Mouse (Mus musculus) naive thymus-derived CD4-positive, alpha-beta T cell, adult 2 months (primary cell): ENCODE measurements around the gene Aqp5.

ENCODE experiments used
- DNase-seq: peaks from one replicate; pipeline ENCODE4 v3.0.0-alpha.2; 2011; ENCODE audit warnings: low read depth

The Aqp5 gene

DNA sequence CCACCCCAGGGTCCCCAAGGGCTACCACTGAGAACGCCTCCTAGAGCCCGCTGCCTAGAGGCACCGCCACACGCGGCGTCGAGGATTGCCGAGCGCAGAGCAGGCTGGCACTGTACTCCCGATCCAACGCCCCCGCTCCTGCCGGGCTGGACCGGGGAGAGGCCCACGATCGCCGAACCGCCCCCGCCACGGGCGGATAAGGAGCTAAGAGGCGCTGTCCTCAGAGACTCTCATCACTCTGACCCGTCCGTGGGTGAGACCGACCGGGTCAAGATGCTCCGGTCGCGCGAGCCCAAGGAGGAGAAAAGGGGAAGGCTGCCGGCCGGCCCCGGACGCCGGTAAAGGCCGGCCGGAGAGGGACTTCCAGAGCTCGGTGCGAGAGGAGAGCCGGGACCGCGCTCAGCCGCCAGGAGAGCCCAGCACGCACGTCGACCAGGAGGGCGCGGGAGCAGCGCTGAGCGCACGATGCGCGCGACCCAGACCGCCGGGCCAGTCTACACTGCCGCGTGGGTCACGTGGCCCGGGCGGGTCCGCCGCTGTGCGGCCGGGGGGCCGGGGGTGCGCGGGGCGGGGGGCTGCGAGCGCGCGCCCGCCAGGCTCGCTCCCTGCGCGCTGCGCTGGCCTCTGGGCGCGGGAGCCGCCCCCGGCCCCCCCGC is at the start of gene Aqp5:
Gene Aqp5 (plus strand): TSS at position 354 of the 656 bp plus-strand sequence.
- no peak for DNase-seq

DNA sequence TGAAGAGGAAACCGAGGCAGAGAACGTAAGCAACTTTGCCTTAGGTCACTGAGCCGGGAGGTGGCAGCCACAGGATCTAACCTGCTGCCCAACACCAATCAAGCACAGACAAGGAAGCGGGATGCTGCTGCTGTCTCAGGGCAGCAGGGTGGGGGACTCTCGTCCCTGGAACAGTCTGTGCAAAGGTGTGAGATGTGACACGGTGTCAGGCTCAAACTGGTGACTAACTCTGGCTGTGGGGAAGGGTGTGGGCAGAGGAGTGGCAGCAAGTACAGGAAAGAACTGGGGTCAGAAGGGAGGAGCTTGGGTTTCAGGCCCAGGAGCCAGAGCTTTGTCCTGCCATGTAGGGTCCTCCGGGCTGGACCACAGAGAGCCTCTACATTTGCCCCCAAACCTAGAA is 46.5 kb upstream of the Aqp5 start:
- DNase-seq = no peak

DNA sequence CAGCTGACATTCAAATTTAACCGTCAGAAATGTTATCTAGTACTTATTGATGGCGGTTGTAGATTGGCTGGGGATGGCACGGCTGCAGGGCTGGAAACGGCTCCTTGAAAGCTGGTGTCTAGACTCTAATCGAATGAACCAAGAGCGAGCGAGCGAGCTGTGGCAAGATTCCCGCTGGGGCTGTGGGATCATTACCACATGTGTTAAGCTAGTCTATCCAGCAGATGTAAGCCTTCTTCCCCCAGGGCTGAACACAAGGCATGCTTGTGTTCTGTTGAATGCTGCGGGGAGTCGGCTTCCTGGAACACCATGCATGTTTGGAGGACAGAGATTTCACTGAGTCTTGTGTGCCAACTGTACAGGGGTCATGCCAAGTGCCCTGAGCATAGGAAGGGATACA is 44.0 kb upstream of the Aqp5 start:
- no peak for DNase-seq

DNA sequence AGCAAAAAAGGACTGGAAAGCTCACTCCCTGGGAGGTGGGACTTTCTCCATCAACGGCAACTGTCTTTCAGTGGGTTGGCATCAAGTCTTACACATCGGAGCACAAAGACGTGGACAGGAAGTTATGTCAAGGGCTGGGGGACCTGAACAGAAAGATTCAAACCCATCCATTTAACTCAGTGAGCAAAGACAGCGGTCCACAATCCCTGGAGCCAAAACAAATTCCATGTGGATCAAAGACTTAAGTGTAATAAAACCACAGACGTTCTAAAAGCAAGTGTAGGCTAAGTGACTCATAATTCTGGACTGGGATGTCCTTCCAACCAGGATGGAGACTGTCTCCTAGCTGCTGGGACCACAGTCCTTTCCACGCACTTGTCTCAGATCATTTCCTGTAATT is 42.9 kb upstream of the Aqp5 start:
- no peak for DNase-seq

DNA sequence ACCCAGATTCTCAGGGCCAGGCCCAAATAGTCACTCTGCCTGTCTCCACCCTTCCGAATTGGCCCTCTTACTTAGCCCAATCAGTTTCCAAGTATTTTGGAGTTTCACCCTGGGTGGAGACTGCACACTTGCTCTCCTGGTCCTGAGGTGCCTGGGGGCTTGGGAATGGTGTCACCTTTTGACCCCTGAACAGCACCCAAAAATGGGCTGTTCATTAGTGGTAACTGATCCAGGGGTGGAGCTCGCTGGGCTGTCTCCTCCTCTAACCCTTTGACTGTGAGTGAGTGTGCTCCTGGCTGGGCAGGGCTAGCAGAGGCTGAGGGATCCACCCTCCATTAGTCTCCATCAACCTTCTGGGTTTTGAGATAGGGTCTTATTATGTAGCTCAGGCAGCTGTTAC is 40.7 kb upstream of the Aqp5 start:
- DNase-seq = no peak

DNA sequence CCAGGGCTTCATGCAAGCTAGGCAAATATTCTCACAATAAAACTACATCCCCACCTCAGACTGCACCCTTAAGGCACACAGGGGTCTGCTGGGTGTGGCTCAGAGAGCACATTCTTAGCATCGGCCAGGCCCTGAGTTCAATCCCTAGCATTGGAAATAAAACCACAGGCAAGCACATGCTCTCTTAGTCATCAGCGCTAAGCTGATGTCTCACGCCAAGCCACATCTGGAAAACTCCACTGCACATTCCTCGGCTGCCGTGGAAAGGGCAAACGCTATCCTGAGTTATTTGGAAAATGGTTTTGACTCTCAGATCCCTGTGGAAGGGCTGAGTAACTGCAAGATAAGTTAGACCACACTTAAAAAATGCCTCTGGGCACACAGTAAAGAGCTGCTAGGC is 36.8 kb upstream of the Aqp5 start:
- no peak for DNase-seq

DNA sequence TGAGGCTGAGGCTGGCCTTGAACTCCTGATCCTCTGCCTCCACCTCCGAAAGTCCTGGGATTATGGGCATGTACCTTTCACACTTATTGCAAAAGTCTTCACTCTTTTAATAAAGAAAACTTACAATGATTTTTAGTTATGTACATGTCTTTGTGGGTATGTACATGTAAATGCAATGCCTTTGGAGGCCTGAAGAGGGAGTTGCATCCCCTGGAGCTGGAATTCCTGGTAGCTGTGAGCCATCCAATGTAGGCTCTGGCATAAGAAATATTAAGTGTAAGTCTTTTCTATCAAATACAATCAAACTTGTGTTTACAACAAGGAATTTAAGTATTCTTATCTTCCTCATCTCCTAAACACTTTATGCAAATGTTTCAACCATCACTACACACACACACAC is 31.6 kb upstream of the Aqp5 start:
- no peak for DNase-seq

DNA sequence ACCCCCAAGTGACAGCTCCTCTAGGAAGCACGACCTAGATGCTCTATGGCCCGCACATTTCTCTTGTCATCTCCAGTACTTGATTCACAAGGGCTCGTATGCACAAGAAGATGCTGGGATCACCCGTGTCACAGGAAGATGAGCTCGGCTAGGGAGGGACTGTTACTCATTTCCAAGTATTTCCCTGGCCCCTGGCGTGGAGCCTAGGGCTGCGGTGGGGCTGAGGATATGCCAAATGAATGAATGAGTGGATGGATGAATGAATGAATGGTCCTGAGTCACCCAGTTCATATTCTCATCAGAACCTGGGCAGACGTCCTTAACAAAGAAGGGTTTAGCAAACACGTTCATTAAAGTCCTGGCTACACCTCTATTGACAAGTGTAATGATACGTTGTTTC is 30.3 kb upstream of the Aqp5 start:
- no peak for DNase-seq

DNA sequence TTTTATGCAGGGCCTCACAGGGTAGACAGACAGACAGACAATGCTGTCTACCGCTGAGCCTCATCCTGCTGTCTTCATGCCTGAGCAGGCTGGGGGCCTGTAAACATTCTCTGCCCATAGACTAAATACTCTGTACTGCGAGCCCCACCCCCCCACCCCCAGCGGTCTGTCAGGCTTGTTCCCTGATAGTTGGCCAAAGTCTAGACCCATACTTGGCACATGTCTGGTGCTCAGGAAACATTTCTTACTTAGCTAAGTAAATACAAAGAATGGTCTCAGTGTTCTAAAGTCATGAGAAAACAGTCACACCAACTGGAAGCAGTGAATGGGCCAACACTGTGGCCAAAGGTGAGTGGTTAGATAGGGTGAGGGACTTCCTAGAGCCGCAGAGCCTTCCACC is 23.2 kb upstream of the Aqp5 start:
- DNase-seq = no peak

DNA sequence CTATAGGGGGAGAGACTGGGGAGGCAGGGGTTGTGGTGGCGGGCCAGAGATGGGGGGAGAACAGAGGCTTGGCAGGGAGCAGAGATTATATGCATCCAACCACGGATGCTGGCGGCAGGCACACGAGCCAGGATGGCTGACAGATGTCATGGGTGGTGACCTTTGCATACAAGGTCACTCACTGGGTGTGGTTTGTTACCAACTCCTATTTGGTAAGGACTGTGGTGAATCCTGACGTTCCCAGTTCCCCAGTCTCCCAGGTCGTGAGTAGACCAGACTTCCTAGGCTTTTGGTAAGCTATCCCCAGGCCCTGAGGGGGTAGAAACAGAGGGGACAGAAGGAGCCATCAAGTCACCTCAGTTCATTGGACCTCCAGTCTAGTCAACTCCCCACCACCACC is 21.9 kb upstream of the Aqp5 start:
- no peak for DNase-seq

DNA sequence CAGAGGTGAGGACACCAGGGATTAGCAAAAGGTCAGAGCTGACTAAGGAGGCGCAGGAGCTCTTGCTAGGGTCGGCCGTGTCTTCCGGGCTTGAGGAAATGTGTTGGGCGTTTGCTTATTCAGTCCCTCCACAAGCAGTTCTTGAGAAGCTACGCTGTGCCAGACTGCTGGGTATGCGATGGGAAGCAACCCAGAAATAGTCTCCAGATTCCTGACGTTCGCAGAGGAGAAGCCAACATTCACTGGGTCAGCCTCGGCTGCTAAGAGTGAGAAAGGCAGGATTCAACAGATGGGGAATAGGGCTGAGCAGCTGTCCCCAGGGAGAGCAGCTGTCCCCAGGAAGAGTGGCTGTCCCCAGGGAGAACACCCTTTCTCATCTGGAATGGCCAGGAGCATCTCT is 21.5 kb upstream of the Aqp5 start:
- DNase-seq = no peak

DNA sequence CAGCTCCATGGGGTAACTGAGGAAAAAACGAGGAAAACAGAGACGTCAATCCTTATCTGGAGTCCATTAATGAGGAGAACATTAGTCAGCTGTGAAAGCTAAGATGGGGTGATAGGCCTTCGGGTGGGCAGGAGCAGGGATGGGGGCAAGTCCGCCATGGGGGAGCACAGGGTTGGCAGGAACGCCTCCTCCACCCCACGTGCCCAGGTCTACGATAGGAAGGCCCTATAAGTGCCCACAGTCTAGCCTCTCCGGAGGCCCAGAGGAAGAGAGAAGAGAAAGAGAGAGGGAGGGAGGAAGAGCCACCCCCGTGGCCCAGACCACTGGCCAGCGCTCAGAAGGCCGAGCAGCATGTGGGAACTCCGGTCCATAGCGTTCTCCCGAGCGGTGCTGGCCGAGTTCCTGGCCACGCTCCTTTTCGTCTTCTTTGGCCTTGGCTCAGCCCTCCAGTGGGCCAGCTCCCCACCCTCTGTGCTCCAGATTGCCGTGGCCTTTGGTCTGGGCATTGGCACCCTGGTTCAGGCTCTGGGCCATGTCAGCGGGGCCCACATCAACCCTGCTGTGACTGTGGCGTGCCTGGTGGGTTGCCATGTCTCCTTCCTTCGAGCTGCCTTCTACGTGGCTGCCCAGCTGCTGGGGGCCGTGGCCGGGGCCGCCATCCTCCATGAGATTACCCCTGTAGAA is 11.6 kb upstream of the Aqp5 start, which contains the start of gene Aqp2:
Gene Aqp2 (plus strand): TSS at position 254 of the 684 bp plus-strand sequence.
- no peak for DNase-seq

DNA sequence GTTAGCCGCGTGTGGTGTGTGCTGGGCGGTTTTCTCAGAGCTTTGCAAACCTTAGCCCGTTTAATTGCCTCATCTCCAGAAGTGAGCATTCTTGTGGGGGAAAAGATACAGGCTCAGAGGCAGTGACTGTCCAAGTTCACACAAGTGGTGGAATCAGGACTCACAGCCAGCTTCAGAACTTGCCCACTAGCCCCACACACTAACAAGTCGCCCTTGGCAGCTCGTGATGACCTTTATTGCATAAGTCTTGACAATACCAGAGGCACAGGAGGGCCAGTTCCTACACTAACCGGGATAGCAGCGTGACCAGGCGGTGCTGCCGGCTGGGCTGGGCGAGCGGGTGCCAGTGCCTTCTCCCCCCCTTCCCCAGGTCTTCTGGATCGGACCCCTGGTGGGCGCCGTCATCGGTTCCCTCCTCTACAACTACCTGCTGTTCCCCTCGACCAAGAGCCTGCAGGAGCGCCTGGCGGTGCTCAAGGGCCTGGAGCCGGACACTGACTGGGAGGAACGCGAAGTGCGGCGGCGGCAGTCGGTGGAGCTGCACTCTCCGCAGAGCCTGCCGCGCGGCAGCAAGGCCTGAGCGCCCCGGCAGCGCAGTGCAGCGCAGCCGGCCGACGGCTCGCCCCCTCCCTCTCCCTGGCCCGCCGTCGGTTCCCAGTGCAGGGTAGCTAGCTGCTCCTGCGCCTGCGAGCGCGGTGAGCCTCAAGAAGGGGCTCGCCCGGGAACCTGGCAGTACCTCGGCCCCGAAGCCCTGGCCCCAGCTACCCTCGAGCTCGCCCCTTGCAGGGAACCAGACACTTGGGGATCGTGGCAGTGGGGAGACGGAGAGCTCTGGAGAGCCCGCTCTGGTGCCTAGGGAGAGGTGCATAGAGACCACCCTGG is 6.9 kb upstream of the Aqp5 start:
- no peak for DNase-seq

DNA sequence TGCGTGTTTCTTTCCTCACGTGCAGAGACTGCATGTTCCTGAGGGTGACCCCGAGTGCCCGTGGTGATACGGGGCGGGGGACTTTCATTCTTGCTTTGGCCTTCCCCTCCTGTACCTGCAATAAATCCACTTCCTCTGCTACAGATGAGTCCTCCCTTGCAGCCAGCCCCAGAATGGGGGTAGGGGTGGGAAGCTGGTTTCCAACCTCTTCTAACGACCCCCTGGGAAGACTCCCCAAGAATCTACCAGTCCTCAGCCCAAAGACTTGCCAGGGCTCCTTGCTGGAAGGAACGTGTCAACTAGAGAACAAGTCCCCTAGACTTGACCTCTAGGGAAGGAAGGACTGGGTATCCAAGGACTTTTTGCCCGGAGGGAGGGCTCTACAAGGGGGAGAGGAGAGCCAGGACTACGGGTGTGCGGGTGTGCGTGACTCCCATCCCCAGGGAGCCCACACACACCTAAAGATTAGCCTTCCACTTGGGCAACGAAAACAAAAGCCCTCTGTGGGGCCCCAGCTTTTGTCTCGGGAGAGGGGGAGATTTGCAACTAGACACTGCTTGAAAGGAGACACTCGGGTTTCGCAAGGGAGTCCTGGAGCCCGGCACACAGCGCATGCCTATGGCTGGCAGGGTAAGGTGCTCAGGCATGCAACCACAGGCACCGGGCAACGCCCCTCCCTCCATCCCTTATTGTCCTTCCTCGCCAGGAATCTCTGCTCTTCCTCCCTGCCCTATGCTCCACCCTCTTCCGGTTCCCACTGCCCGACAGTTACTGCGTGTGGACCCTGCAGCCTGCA is 6.0 kb upstream of the Aqp5 start:
- DNase-seq = no peak

DNA sequence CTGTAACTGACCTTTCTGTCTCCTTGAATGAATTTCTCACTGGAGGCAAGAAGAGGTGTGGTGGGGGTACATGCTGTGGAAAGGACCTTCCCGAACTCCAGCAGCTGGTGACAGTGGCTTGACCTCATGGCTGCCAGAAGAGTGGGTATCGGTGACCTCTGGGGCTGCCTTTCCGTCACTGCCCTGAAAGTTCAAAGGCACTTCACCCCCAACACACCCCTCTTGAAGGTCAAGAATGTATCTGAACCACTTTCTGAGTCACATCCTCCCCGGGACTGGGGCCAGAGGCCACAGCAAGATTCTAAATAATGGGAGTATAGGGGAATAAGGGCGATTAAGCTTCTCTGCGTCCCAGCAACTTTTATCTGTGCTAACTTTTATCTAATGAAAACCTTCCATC is 4.8 kb upstream of the Aqp5 start:
- no peak for DNase-seq

DNA sequence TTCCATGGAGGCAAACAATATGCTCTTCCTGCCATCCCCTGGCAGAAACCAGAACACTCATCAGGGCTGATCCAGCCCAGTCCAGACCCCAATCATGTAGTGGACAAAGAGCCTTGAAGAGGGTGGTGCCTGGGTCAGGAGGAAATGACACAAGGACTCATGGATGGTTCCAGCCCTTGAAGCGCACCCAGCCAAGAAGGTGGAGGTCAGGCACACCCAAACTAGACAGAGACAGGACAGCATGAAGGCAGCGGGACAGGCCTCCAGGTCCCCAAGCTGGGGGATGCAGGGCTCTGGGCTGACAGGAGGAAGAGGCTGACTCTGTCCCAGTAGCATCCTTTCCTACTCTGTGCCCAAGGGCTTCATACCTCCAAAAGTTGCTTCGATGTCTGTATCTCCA is 4.1 kb upstream of the Aqp5 start:
- DNase-seq = no peak

DNA sequence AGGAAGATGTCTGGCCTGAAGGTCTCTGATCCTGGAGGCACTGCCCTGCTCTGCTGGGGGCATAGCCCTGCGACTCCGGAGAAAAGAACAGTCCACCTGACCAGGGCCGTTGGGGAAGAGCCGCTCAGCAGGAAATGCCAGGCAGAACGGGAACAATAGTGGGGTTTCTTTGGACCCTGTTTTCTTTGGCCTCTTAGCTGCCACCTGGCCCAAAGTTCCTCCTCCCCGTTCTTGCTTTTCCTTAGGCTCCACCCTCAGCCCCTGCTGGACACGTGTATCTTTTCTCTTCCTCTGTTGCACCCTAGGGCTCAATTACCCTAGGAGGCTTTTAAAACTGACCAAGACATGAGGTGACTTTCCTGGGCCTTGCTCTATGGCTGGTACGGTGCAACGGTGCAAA is 1.3 kb upstream of the Aqp5 start:
- no peak for DNase-seq

DNA sequence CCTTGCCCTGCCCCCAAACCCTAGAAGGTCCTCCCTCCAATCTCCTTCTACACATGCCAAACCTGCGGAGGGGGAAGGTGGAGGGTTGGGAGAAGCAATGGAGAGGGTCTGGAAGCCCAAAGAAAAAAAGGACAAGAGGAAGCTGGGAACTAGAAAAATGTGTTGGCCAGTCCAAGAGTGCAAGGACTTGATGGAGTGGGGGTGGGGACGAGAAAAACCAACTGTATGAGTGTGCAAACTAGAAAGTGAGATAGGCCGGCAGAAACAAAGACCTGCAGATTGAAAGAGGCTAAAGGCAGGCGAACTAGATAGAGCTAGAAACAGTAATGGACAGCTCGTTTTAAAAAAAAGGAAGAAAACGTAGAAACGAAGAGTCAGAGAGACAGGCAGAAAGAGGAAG is 878 bp upstream of the Aqp5 start:
- no peak for DNase-seq

DNA sequence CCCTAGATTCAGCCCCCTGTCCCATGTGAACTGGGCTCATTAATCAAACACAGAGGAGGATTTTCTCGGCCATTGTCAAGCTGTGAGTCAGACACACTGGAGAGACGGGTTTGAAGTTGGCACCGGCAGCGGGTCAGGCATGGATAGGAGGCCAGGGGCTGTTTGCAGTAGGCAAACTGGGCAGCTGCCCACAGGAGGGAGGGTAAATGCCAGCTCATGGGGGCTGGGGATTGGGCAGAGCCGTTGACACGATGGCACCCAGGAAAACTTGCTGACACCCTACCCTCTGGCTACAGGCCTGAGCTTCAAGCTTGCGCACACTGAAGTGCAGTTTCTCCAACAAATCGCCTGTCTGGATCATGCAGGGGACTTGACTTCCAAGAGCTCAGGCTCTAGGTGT is 1.6 kb downstream of the Aqp5 start:
- DNase-seq = no peak

DNA sequence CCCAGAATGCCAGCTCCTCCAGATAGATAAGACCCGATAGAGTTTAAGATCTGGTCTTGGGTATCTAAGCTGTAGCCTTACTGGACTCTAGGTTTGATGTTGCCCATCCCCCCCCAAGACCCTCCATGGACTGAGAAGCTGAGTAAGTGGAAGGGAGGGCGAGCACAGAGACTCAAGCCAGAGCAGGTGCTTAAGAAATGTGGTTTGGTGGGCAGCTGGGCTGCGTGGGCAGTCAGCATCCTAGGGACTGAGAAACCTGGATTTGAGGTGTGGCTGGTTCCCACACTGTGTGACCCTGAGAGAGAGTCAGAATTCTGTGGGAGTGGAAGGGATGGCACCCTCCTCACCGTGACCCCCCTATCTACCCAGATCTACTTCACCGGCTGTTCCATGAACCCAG is 2.3 kb downstream of the Aqp5 start:
- no peak for DNase-seq

DNA sequence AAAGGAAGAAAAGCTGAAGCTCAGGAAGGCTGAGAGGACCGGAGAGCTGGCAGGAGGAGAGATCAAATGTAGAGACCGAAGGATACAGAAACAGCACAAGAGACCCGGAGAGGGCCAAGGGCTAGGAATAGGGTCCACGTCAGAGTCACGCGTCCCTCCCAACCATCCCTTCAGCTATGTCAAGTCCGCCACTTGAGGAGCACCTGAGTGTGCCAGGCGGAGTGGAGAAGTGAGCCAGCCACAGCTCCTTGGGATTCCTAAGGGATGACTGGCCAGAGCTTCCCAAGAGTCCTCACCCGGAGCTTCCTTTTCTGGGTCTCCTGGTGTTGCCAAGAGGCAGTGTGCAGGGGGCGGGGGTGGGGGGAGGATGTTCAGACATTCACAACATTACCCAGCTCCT is 4.4 kb downstream of the Aqp5 start:
- no peak for DNase-seq

DNA sequence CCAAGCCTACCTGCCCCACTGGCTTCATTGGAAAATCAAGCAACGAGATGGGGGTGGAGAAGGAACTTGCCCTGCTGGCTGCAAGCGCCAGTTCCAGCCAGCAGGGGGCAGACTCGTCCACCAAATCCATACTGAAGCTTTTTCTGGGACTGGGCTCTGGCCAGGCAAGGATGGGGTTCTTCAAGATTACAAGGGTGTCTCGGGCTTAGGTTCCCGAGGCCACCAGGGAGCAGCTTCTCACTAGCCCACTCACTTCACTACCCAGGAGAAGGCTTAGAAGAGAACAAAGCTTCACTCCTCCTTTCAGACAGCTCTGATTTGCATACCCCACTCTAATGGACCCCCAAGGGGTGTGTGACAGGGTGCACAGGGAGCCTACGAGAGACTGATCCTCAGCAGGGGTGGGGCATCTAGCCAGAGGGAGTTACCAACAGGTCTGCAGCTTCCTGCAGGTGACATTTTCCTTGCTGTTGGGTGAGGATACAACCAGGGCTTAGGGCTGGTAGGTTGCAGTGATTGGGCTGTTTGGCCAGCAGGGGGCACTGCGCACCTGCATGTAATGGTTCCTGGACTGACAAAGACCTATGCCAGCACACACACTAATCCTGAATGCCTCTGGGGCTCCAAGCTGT is 5.6 kb downstream of the Aqp5 start:
- DNase-seq = peak; percentile 76
